Mouse (Mus musculus) brain, embryonic 14.5 days (tissue): ENCODE results near the gene Osbpl10.

Experiments used
- CTCF ChIP-seq: fragments of 200-500 bp; IDR thresholded peaks from 2 replicates; pipeline ENCODE4 v1.5.1; 2012; ENCODE audit warnings: inconsistent platforms, mild to moderate bottlenecking, moderate library complexity, borderline replicate concordance; ENCODE audit not compliant: insufficient read depth, insufficient read length; ENCODE audit errors: extremely low read depth
- POLR2A ChIP-seq: fragments of 200-500 bp; IDR thresholded peaks from 2 replicates; pipeline ENCODE4 v1.6.1; 2012; ENCODE audit warnings: mild to moderate bottlenecking, inconsistent platforms, borderline replicate concordance; ENCODE audit not compliant: poor library complexity, insufficient read depth, insufficient read length, severe bottlenecking; ENCODE audit errors: extremely low read depth

DNA sequence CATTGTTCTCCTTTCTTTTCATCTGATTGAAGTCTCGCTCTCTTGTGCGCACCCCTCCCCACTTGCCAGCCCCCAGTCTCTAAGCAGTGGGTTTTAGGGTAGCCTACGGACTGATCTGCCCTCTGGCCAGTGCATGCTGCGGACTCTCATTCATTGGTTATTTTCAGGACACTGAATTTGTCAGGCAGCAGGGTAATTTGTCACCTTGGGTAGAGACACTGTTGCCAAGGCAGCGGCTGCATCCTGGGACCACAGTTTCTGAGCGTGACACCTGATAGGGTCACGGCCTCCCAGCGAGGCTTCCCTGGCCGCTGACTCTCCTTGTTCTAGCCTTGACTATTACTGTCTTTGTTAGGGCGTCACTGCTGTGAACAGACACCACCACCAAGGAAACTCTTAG is 149.0 kb downstream of the Osbpl10 start:
- TF ChIP-seq POLR2A (no peak), CTCF (no peak)
